Mouse (Mus musculus) heart, adult 18-20 months (tissue): ENCODE results near the gene Mid1. TPM values are rescaled to one million over a fixed set of nuclear protein-coding genes. Genes with fewer than 3 reads are reported as not detected.
"Not testable (repeated sequence)": the region's sequence is repeated elsewhere in the genome, so short reads cannot be mapped to it uniquely, and the experiment has no call there.

Source experiments
- DNase-seq, 2 experiments: peaks; one replicate each; pipeline ENCODE4 v3.0.0; 2021 to 2022; ENCODE audit warnings: mixed read lengths in 1 of 2
- total RNA-seq, 2 experiments: library from RNA; stranded (reverse); gene quantifications; 2 replicates each; pipeline ENCODE4 v1.2.3; 2021

Mid1 gene
- total RNA-seq, 2 experiments from 2014 or later, result 3.3 to 5.4 TPM

- peak in 1 of 2 experiments; percentile 13 for DNase-seq
Measured at GRCm38 (mm10) chrX:169972131-169972530, 287.1 kb downstream of the Mid1 start.

DNA sequence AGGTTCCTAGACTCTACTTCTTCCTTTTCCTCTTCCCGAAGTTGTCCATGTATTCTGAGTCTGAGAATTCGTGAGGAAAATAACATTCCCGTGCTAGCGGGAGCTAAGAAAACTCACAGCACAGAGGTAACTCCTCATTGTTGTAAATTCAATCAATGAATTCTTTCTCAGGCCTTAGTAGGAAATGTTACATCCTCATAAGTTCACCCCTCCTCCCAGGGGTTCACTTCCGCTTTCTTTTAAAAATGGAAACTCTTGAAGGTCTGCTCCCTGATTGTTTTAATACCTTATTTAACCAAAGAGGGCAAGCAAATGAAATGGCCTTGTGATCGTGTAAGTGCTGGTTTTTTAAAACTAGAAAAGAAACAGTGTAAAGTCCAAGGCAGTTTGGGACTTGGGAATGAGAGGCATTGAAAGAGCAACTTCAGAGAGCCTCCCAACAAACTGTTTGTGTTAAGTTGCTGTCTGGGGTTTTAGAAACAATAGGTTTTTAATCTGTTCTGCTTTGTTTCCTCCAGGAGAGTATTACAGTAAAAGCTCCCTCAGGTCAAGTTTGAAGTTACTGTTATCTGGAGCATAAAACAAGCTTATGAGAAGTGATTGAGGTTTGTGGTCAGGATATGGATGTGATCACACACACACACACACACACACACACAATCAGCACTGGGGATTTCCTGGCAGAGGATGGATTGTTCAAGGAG is 287.9 kb downstream of the Mid1 start:
- DNase-seq, result peak; percentile 27 to 77

DNA sequence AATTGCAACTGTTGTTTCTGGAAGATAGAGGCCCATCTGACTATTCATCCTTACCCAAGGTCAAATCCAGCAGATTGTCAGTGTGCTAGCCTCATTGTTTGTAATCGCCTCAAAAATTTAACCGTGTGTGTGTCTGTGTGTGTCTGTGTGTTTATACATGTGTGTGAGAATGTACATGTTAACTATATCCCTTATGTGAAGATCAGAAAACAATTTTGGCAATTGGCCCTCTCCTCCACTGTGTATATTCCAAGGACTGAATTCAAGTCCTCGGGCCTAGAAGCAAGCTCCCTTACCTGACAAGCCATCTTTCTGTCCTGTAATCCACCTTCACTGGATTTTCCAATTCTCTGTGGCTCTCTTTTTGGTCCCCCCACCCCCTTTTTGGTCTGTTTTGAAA is 288.8 kb downstream of the Mid1 start:
- DNase-seq, result peak in 1 of 2 experiments; percentile 62

GRCm38 (mm10) chrX:169974456-169974855 is 289.5 kb downstream of the Mid1 start:
- peak in 1 of 2 experiments; percentile 80 for DNase-seq

DNA sequence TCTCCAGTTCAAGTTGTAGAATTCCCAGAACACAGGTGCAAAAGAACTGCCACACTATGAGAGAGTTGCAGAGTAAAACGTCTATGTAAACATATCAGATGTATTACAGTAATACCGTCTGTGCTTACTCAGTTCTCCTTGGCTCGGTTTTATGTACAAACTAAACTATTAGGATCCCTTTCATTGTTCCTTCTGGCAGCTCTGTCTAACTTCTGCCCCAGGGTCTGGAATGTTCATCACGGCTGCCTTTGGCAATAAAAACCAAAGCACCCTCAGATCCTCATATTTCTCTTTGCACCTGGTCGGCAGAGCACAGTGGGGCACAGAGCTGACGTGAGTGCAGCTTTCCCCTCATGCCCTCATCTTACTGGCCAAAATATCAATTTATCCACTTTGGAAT is 290.0 kb downstream of the Mid1 start:
- peak in 1 of 2 experiments; percentile 67 for DNase-seq

DNA sequence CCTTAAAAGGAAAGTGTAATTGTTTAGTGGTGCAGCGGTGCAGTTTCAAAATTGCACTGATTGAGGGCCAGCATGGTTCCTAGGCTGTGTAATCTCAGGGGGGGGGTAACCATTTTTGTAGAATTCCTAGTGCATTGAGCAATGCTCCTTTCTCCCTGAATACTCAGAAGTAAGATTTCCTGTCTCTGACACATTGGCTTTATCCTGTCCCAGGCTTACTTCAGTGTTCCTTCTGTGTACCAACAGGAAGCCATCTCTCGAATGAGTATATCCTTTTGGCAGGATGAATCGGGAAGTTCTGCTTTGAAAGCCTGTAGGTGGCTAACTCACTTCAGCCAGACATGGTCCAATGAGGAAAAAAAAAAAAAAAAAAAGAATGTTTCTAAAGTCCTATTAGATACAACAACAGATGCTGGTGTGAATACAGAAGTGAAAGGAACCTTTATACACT is 290.7 kb downstream of the Mid1 start:
- DNase-seq, result peak; percentile 62 to 87

DNA sequence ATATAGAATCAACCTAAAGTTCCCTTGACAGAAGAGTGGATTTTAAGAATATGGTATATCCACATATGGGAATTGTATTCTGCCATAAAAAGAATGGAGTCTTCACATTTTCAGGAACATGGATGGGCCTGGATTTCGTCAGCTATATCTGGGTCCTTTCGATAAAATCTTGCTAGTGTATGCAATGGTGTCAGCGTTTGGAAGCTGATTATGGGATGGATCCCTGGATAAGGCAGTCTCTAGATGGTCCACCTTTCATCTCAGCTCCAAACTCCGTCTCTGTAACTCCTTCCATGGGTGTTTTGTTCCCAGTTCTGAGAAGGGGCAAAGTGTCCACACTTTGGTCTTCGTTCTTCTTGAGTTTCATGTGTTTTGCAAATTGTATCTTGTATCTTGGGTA is 291.3 kb downstream of the Mid1 start:
- DNase-seq, result not testable (repeated sequence)

- not testable (repeated sequence) for DNase-seq
Measured at GRCm38 (mm10) chrX:169977856-169978435, 292.9 kb downstream of the Mid1 start.

DNA sequence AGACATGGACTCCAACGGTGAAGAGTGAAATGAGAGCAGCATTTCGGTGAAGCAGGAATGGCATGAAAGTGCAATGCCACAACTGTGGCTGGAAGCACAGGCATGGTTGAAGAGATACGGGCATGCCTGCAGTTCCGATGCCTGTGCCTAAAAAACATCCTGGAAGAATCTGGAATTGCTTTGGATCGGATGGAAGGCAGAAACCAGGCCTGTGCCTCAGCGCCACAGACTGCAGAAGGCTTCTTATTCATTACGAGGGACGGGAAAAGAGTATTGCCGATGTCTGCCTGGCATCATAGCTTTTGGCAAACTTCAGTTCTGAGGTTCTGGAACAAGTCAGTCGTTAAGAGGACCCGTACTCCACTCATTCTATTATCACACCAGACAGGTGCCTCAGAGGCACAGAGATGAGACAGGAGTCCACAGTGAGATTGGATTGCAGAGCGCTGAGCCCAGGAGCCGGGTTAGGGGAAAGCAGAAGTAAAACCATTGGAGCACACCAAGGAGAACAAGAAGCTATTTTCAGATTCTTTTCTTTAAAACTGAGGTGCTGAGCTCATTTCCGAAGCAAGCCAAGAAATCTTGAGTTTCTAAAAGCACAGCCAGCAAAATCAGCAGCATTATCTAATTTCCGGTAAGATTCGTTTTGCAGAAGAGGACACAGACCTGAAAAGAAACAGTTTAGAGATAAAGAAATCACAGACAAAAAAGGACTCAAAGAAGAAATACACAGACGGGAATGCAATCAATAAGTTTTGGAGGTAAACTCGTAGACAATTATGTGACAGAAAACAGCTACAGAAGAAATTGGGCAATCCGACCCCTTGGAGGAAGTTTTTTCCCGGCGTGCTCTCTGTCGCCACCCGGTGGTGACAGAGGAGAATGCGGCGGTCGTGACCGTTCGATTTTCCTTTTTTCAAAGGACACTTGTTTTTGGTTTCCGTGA is 293.7 kb downstream of the Mid1 start:
- DNase-seq, result peak; percentile 76 to 100

DNA sequence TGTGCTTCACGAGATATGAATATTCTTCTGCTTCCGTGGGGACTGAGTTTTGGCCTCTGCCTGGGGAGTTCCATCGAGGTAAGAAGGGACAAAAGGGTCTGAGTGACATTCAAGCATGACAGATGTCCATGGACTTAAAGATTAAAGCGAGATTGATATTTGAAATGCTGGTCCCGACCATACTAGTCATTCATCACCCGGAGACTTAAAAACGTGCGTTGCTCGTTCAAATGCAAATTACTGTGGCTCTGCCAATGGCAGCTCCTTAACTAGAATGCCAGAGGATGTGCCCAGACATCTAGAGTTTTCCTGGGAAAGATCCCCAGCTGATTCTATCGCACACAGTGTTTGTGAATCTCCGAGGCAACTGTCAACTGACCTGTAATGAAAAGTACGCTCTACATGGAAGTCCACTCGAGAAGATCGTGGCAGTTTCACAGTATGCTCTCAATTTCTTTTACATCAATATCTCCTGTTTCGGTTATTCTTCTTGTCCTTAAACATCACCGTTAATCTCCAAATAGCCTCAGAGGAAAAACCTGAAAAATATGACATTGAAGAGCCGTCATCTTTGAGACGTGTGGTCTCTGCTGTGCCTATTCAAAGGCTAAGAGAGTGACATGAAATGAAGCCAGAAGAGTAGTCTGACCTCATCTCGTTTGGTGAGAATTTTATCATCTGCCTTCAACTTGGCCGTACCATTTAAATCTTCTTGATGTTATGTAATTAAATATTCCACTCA is 294.6 kb downstream of the Mid1 start:
- DNase-seq, result not testable (repeated sequence)

GRCm38 (mm10) chrX:169980203-169980556 is 295.2 kb downstream of the Mid1 start:
- peak in 1 of 2 experiments; percentile 90 for DNase-seq

DNA sequence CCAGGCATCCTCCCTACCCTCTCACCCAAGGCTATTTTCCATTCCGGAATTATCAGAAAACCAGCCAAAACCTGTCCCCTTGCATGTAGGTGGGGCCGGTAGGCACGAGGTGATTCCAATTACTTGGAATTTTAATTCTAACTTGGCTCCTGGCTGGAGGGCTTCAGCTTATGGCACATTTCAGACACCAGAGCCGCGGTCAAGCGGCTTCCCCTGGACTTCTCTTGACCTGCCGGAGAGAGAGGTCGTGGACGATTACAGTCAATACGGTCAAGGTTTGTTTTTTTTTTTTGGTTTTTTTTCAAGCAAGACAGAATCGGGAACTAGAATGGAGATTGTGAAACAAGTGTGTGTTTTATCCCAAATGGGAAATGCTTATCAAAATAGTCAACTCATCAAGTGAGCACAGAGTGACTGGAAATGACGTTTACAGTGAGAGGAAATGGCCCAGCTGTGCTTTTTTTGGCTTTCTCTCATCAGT is 295.9 kb downstream of the Mid1 start:
- DNase-seq, result peak; percentile 72 to 94

DNA sequence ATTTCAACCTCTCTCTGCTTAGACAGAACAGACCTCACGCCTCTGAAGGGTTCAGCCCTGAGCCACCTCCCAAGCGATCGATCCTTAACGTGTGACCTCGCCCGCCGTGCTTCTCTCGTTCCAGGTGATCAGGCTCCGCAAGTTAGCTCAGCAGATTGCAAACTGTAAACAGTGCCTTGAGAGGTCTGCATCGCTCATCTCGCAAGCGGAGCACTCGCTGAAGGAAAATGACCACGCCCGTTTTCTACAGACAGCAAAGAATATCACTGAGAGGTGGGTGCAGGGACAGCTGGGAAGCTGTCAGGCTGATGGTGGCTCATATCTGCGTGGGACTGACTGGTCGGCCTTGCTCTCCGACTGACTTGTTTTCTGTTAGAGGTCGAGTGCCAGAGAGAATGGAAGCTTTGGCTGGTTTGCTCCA is 296.8 kb downstream of the Mid1 start:
- peak in 1 of 2 experiments; percentile 82 for DNase-seq

GRCm38 (mm10) chrX:169982606-169983400 is 297.8 kb downstream of the Mid1 start:
- DNase-seq, result peak in 1 of 2 experiments; percentile 52

DNA sequence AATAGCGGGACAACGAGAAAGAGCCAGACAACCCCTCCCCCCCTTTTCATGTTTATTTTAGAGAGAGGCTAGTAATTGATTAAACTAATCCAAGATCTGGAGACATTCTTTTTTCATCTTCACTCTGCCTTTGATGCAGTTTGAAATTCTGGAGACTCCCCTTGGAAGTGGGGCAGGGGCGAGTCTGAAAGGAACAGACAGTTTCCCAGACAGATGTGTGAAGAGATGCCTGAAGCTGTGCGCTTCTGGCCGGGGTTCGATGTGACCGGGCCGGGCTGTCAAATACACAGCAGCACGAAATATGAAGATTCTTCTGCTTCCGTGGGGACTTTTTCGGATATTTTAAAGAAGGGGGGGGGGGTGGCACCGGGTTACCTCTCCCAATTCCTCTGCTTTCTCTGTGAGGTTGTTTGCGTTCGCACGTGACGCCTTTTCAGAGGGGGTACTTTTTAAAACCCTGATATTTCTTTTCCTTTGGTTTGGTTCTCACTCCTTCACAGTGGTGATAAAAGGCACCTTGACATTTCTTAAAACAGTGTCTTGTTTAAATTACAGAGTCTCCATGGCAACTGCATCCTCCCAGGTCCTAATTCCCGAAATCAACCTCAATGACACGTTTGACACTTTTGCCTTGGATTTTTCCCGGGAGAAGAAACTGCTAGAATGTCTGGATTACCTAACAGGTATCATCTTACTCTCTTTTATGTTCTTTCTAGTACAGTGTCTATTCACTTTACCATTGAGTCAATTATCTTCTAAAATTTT is 298.6 kb downstream of the Mid1 start:
- DNase-seq, result peak in 1 of 2 experiments; percentile 50

DNA sequence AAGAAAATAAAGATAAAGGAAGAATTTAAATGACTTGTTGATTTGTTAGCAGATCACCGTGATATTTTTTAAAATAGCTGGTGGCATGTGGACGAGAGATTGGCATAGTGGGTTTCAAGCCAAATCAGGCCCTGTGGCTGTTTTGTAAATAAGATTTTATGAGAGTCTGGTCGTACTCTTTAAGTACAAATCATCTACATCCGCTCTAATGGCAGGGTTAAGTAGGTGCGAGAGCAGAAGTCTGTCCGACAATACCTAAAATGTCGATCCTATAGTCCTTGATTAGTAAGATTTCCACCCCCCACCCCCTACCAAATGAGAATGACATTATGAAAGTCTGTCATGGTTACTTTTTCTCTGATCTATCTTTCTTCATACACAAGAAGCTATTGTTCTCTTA is 299.3 kb downstream of the Mid1 start:
- peak in 1 of 2 experiments; percentile 49 for DNase-seq

GRCm38 (mm10) chrX:169984853-169985252 is 299.9 kb downstream of the Mid1 start:
- peak in 1 of 2 experiments; percentile 68 for DNase-seq

- peak in 1 of 2 experiments; percentile 66 for DNase-seq
Measured at GRCm38 (mm10) chrX:169985796-169986195, 300.8 kb downstream of the Mid1 start.

- DNase-seq, result peak; percentile 76 to 97
Measured at GRCm38 (mm10) chrX:169986519-169987367, 301.7 kb downstream of the Mid1 start.
